Mouse (Mus musculus) embryonic facial prominence, embryonic 10.5 days (tissue): ENCODE data around the gene Ssu72. TPM values are rescaled to one million over a fixed set of nuclear protein-coding genes. Genes with fewer than 3 reads are reported as not detected.

Experiments
- DNase-seq: peaks from one replicate; pipeline ENCODE4 v3.0.0-alpha.2; 2017; ENCODE audit warnings: low spot score
- H3K27ac ChIP-seq: fragments of 300-500 bp; sonication (generic); replicated peaks from 2 replicates; pipeline ENCODE4 v1.5.1; 2016; ENCODE audit warnings: mild to moderate bottlenecking
- H3K27me3 ChIP-seq: fragments of 300-500 bp; sonication (generic); replicated peaks from 2 replicates; pipeline ENCODE4 v1.6.1; 2016; ENCODE audit warnings: low read depth, mild to moderate bottlenecking; ENCODE audit not compliant: poor library complexity, severe bottlenecking
- H3K36me3 ChIP-seq: fragments of 300-500 bp; sonication (generic); replicated peaks from 2 replicates; pipeline ENCODE4 v1.6.1; 2016; ENCODE audit warnings: mild to moderate bottlenecking, moderate library complexity
- H3K4me1 ChIP-seq: fragments of 300-500 bp; sonication (generic); 2 replicates; pipeline ENCODE4 v1.6.1; 2016
- H3K4me3 ChIP-seq: fragments of 300-500 bp; sonication (generic); 2 replicates; pipeline ENCODE4 v1.5.1; 2016; ENCODE audit warnings: mild to moderate bottlenecking, moderate library complexity
- H3K9me3 ChIP-seq: fragments of 300-500 bp; sonication (generic); 2 replicates; pipeline ENCODE4 v1.6.1; 2016; ENCODE audit warnings: mild to moderate bottlenecking
- WGBS: fragments of 180-500 bp; shearing (Covaris S2); methylation state at CpG from one replicate; pipeline ENCODE4 v1.1.7; 2016; 5-methylcytosine and 5-hydroxymethylcytosine counted together
- polyA plus RNA-seq: library from polyadenylated mRNA; unstranded; fragments of >200 nt; fragmentation: Nextera tagmentation; extraction: Ambion mirVana; gene quantifications from 2 replicates; pipeline ENCODE4 v1.2.1, GENCODE M21; 2016

The Ssu72 gene
- polyA plus RNA-seq, 1 experiment from 2014 or later, result 167 TPM

DNA sequence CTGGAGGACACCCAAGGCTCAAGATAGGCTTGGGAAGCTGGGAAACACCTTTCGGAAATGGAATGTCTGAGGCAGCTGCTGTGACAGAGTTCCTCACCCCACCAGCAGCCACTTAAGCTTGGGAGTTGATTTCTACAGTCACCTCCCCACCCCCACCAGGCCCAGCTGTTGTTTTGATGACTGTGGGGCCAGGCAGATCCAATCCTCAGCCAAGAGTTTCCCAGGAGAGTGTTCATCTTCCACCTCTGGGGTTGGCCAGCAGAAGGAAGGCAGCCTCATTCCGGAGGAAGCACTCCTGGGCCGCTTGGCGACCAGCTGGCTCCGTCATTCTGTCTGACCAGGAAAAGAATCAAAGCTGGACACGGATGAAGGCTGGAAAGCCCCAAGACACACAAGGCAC lies 76.3 kb downstream of the Ssu72 start:
- 39% methylated on average over 6 of the region's 6 CpGs for WGBS
- DNase-seq, result peak; percentile 47
- peaks cover 51% of the 10 kb centered on the region for H3K4me1 ChIP-seq
- no peak overlapping the region for H3K27ac ChIP-seq
- H3K9me3 ChIP-seq, result no peaks in the 10 kb centered on the region
- H3K27me3 ChIP-seq, result peaks cover under 1% of the 10 kb centered on the region
- H3K4me3 ChIP-seq, result no peak overlapping the region
- H3K36me3 ChIP-seq, result no peaks in the 10 kb centered on the region

Other genes starting within 250 kb of the Ssu72 start
- 0.16 TPM in 1 of 2 replicates, not detected in the other for gene Tmem52, start 235.7 kb upstream of the Ssu72 start, polyA plus RNA-seq
- 642 and 655 TPM in 2 replicates for gene Gnb1, start 213.4 kb upstream of the Ssu72 start, polyA plus RNA-seq
- 108 and 109 TPM in 2 replicates for gene Nadk, start 142.4 kb upstream of the Ssu72 start, polyA plus RNA-seq
- gene Slc35e2, start 103.4 kb upstream of the Ssu72 start, polyA plus RNA-seq, result 13.5 and 13.7 TPM in 2 replicates
- gene Cdk11b, start 79.9 kb upstream of the Ssu72 start, polyA plus RNA-seq, result 77.7 and 79.9 TPM in 2 replicates
- gene Gm10563, start 59.4 kb upstream of the Ssu72 start, polyA plus RNA-seq, result not detected in 2 replicates
- 5.8 and 7.4 TPM in 2 replicates for gene Mmp23, start 51.4 kb upstream of the Ssu72 start, polyA plus RNA-seq
- 19.3 and 20.0 TPM in 2 replicates for gene Mib2, start 35.6 kb upstream of the Ssu72 start, polyA plus RNA-seq
- 1.5 and 1.8 TPM in 2 replicates for gene Fndc10, start 10.5 kb upstream of the Ssu72 start, polyA plus RNA-seq
- 0.53 and 0.79 TPM in 2 replicates for gene Tmem240, start 30.0 kb downstream of the Ssu72 start, polyA plus RNA-seq
- gene Atad3a, start 56.3 kb downstream of the Ssu72 start, polyA plus RNA-seq, result 132 and 137 TPM in 2 replicates
- 8.6 and 9.3 TPM in 2 replicates for gene Vwa1, start 69.9 kb downstream of the Ssu72 start, polyA plus RNA-seq
- gene Tmem88b, start 81.1 kb downstream of the Ssu72 start, polyA plus RNA-seq, result 0.59 and 0.61 TPM in 2 replicates
- gene Ankrd65, start 85.6 kb downstream of the Ssu72 start, polyA plus RNA-seq, result 0.20 TPM in 1 of 2 replicates, not detected in the other
- gene Mrpl20, start 98.1 kb downstream of the Ssu72 start, polyA plus RNA-seq, result 254 and 259 TPM in 2 replicates
- 179 and 187 TPM in 2 replicates for gene Ccnl2, start 107.7 kb downstream of the Ssu72 start, polyA plus RNA-seq
- 170 and 178 TPM in 2 replicates for gene Aurkaip1, start 126.5 kb downstream of the Ssu72 start, polyA plus RNA-seq
- gene Mxra8, start 134.9 kb downstream of the Ssu72 start, polyA plus RNA-seq, result 43.6 and 43.9 TPM in 2 replicates
- gene Dvl1, start 142.6 kb downstream of the Ssu72 start, polyA plus RNA-seq, result 4.3 and 5.0 TPM in 2 replicates
- 0.29 and 0.43 TPM in 2 replicates for gene Tas1r3, start 158.6 kb downstream of the Ssu72 start, polyA plus RNA-seq
- gene Cptp, start 164.6 kb downstream of the Ssu72 start, polyA plus RNA-seq, result 18.6 and 19.4 TPM in 2 replicates
- gene Ints11, start 164.7 kb downstream of the Ssu72 start, polyA plus RNA-seq, result 97.9 and 109 TPM in 2 replicates
- gene Pusl1, start 187.0 kb downstream of the Ssu72 start, polyA plus RNA-seq, result 50.1 and 52.7 TPM in 2 replicates
- gene Acap3, start 187.0 kb downstream of the Ssu72 start, polyA plus RNA-seq, result 24.1 and 28.0 TPM in 2 replicates
- 146 and 151 TPM in 2 replicates for gene Ube2j2, start 239.0 kb downstream of the Ssu72 start, polyA plus RNA-seq